Comparison of ENCODE assay signal across 16 mouse cellular contexts in the genomic region with DNA sequence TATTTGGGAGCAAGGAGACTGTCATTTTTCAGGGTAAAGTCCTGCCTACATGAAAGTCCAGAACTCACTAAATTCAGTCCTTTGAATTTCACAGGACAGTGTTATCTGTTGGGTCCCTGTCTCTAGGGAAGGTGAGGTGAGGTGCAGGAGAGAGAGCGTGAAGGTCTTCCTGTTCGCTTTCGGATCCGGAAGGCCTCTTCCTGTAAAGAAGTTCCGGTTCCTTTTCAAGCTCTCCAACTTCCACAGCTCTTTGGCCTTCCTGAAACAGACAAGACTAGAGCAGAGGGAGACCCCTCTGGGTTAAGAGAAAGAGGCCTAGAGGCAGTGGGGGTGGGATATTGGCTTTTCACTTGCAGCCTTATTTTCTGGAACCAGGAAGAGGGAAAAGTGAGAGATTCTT. TPM values are rescaled to one million over a fixed set of nuclear protein-coding genes. Genes with fewer than 3 reads are reported as not detected.
DNase-seq lines count a peak whose midpoint lies in the region; ATAC-seq and TF ChIP-seq lines count a peak whose summit lies in the region.
"Had no signal": no experiment of that assay in that cellular context is flagged by ENCODE, and none has a peak within 500 bp of the region (broad histone marks: within the 10 kb centered on the region; RNA-seq: fewer than 3 reads in every experiment).

No protein-coding gene starts in this region.

- H3K4me2 ChIP-seq in heart, embryonic 13.5 days = no peak overlapping the region
- no peak overlapping the region for H3K4me2 ChIP-seq in lung, embryonic 14.5 days
- H3K4me2 ChIP-seq: heart, embryonic 12.5 days; neural tube, embryonic 15.5 days had no signal

- H3K27ac ChIP-seq in heart, embryonic 13.5 days (replicated peaks) = peak overlapping the region; percentile 37; the same call in 1 of the 2 replicates
- peak overlapping the region; percentile 33; the same call in 1 of the 2 replicates for H3K27ac ChIP-seq in lung, embryonic 14.5 days (ENCODE audit: low read depth)
- H3K27ac ChIP-seq: left cerebral cortex, adult 2 months; neural tube, embryonic 15.5 days had no signal

- no peak for DNase-seq in heart, adult 9 months (ENCODE audit: low spot score in 2 of 2)
- DNase-seq in lung, embryonic 14.5 days = no peak
- no peak for DNase-seq in lung, adult 18-20 months
- DNase-seq in induced T-regulatory cell, adult 2 months (ENCODE audit: low read depth) = peak; percentile 53
- peak; percentile 44 for DNase-seq in thymus, postnatal 0 days (ENCODE audit: low spot score)
- no peak for DNase-seq in T-cell, adult 2 months (ENCODE audit: low spot score)
- DNase-seq: cerebellum, postnatal 10 days; kidney, postnatal 14 days; lung, postnatal 14 days; right cerebral cortex, postnatal 14 days had no signal

- H3K4me1 ChIP-seq in heart, embryonic 13.5 days = peaks cover 32% of the 10 kb centered on the region
- H3K4me1 ChIP-seq in lung, embryonic 14.5 days (ENCODE audit: insufficient read depth) = peaks cover 19% of the 10 kb centered on the region

- no peak for ATAC-seq in heart, embryonic 13.5 days (ENCODE audit: extremely low read depth, insufficient number of reproducible peaks, low FRiP score, low TSS enrichment)
- no peak for ATAC-seq in lung, embryonic 14.5 days (ENCODE audit: insufficient read depth)
- ATAC-seq: midbrain, embryonic 16.5 days had no signal

- no peak for TF ChIP-seq CTCF in lung, embryonic 14.5 days (IDR thresholded peaks at IDR 0.05; ENCODE audit: low read depth)

- no peak overlapping the region for H3K4me3 ChIP-seq in heart, embryonic 13.5 days
- no peak overlapping the region for H3K4me3 ChIP-seq in lung, embryonic 14.5 days (ENCODE audit: low read depth, low read length)
- H3K4me3 ChIP-seq: heart, embryonic 12.5 days; left cerebral cortex, adult 2 months; neural tube, embryonic 15.5 days had no signal

- H3K27me3 ChIP-seq in heart, embryonic 13.5 days (replicated peaks) = no peaks in the 10 kb centered on the region
- no peaks in the 10 kb centered on the region for H3K27me3 ChIP-seq in lung, embryonic 14.5 days (ENCODE audit: insufficient read depth, low read length)
- H3K27me3 ChIP-seq: CH12.LX; heart, embryonic 12.5 days; neural tube, embryonic 15.5 days had no signal

- WGBS in heart, embryonic 13.5 days = 67% methylated on average over 5 of the region's 5 CpGs
- 78% methylated on average over 5 of the region's 5 CpGs for WGBS in lung, embryonic 14.5 days

- H3K9ac ChIP-seq in heart, embryonic 13.5 days = no peak overlapping the region
- no peak overlapping the region for H3K9ac ChIP-seq in lung, embryonic 14.5 days
- H3K9ac ChIP-seq: heart, embryonic 12.5 days; neural tube, embryonic 15.5 days had no signal

- H3K9me3 ChIP-seq in heart, embryonic 13.5 days = no peaks in the 10 kb centered on the region
- no peaks in the 10 kb centered on the region for H3K9me3 ChIP-seq in lung, embryonic 14.5 days (ENCODE audit: low read depth, low read length)
- H3K9me3 ChIP-seq: heart, embryonic 12.5 days; neural tube, embryonic 15.5 days had no signal

- no peaks in the 10 kb centered on the region for H3K36me3 ChIP-seq in heart, embryonic 13.5 days
- H3K36me3 ChIP-seq in lung, embryonic 14.5 days (ENCODE audit: insufficient read depth) = no peaks in the 10 kb centered on the region
- H3K36me3 ChIP-seq: heart, embryonic 12.5 days; neural tube, embryonic 15.5 days had no signal

RNA-seq across cellular contexts. Expression of gene Chd4, which starts 3.4 kb away (rescaled TPM):
- polyA plus RNA-seq in heart, embryonic 13.5 days (2015; fragmentation: Nextera tagmentation; extraction: Ambion mirVana) = 57.5 and 67.0 TPM in 2 replicates
- 82.5 and 92.4 TPM in 2 replicates for polyA plus RNA-seq in lung, embryonic 14.5 days (2014; fragmentation: Nextera tagmentation; extraction: Ambion mirVana)
- 70.0 and 84.9 TPM in 2 replicates for polyA plus RNA-seq in thymus, postnatal 0 days (2015; fragmentation: Nextera tagmentation; extraction: Ambion mirVana)

RNA-seq across cellular contexts. Expression of gene Lpar5, which starts 24.7 kb away (rescaled TPM):
- polyA plus RNA-seq in heart, embryonic 13.5 days (2015; fragmentation: Nextera tagmentation; extraction: Ambion mirVana) = 0.24 and 0.63 TPM in 2 replicates
- polyA plus RNA-seq in lung, embryonic 14.5 days (2014; fragmentation: Nextera tagmentation; extraction: Ambion mirVana) = 0.31 and 0.49 TPM in 2 replicates
- 3.5 and 4.2 TPM in 2 replicates for polyA plus RNA-seq in thymus, postnatal 0 days (2015; fragmentation: Nextera tagmentation; extraction: Ambion mirVana)

RNA-seq across cellular contexts. Expression of gene Nop2, which starts 39.3 kb away (rescaled TPM):
- polyA plus RNA-seq in heart, embryonic 13.5 days (2015; fragmentation: Nextera tagmentation; extraction: Ambion mirVana) = 42.7 and 48.1 TPM in 2 replicates
- 58.5 and 70.6 TPM in 2 replicates for polyA plus RNA-seq in lung, embryonic 14.5 days (2014; fragmentation: Nextera tagmentation; extraction: Ambion mirVana)
- polyA plus RNA-seq in thymus, postnatal 0 days (2015; fragmentation: Nextera tagmentation; extraction: Ambion mirVana) = 53.9 and 60.7 TPM in 2 replicates

RNA-seq across cellular contexts. Expression of gene Acrbp, which starts 42.9 kb away (rescaled TPM):
- 5.4 and 6.6 TPM in 2 replicates for polyA plus RNA-seq in heart, embryonic 13.5 days (2015; fragmentation: Nextera tagmentation; extraction: Ambion mirVana)
- polyA plus RNA-seq in lung, embryonic 14.5 days (2014; fragmentation: Nextera tagmentation; extraction: Ambion mirVana) = 13.6 TPM in 2 replicates
- 9.2 and 10.2 TPM in 2 replicates for polyA plus RNA-seq in thymus, postnatal 0 days (2015; fragmentation: Nextera tagmentation; extraction: Ambion mirVana)

RNA-seq across cellular contexts. Expression of gene Iffo1, which starts 52.7 kb away (rescaled TPM):
- polyA plus RNA-seq in heart, embryonic 13.5 days (2015; fragmentation: Nextera tagmentation; extraction: Ambion mirVana) = 9.4 and 9.5 TPM in 2 replicates
- polyA plus RNA-seq in lung, embryonic 14.5 days (2014; fragmentation: Nextera tagmentation; extraction: Ambion mirVana) = 6.0 and 6.2 TPM in 2 replicates
- 13.8 and 19.0 TPM in 2 replicates for polyA plus RNA-seq in thymus, postnatal 0 days (2015; fragmentation: Nextera tagmentation; extraction: Ambion mirVana)

Comparison
In these comparisons a context has a peak if more than half of its experiments do, and no peak if none do; other contexts are left out.
1. DNase-seq: peak in induced T-regulatory cell, adult 2 months (single experiment) and thymus, postnatal 0 days (single experiment); none in heart, adult 9 months (0 of 2), lung, embryonic 14.5 days (single experiment), lung, adult 18-20 months (0 of 2) and T-cell, adult 2 months (single experiment).